Mouse (Mus musculus) lung, postnatal 0 days (tissue): ENCODE measurements around the gene Sp4.

Source experiments
- CTCF ChIP-seq: IDR thresholded peaks from 2 replicates; pipeline ENCODE4 v1.5.1; 2016; ENCODE audit warnings: antibody characterized with exemption, mild to moderate bottlenecking
- EP300 ChIP-seq: IDR thresholded peaks from 2 replicates; pipeline ENCODE4 v1.6.1; 2016; ENCODE audit warnings: antibody characterized with exemption, mild to moderate bottlenecking, control low read depth

DNA sequence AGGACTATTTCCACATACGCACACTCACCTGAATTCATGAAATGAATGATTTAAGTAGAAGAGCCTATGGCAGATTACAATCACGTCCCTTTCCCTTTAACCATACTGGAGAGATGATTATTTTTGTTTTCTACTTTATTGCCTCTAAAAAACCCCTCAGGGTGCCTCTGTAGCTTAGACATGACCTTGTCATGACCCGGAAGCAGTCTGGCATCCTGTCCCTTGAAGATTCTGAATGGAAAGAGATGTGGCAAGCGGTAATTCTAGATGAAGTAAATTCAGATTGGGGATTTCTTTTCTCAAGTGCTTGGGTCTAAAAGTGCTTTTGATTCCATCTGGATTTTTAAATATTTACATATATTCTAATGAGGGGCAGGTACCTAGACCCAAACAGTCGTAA, 24.9 kb downstream of the Sp4 start:
- TF ChIP-seq CTCF, result no peak
- no peak for TF ChIP-seq EP300
